Mouse (Mus musculus) lung, embryonic 16.5 days (tissue): ENCODE measurements around the gene Pitx2. TPM values are rescaled to one million over a fixed set of nuclear protein-coding genes. Genes with fewer than 3 reads are reported as not detected.

Experiments
- ATAC-seq: fragments of 200-750 bp; cut with Nextera tagmentation; 2 replicates; pipeline ENCODE4 v1.8.0; 2017; ENCODE audit warnings: low read depth, mild to moderate bottlenecking, moderate library complexity
- H3K27ac ChIP-seq: fragments of 300-500 bp; sonication (generic); 2 replicates; pipeline ENCODE4 v1.5.1; 2014; ENCODE audit warnings: mild to moderate bottlenecking, control low read depth, low read length
- H3K27me3 ChIP-seq: fragments of 300-500 bp; sonication (generic); 2 replicates; pipeline ENCODE4 v1.6.1; 2014; ENCODE audit warnings: low read depth, low read length, mixed read lengths; ENCODE audit not compliant: control insufficient read depth, insufficient read depth
- H3K36me3 ChIP-seq: fragments of 300-500 bp; sonication (generic); 2 replicates; pipeline ENCODE4 v1.6.1; 2014; ENCODE audit warnings: low read length; ENCODE audit not compliant: control insufficient read depth, insufficient read depth
- H3K4me1 ChIP-seq: fragments of 300-500 bp; sonication (generic); replicated peaks from 2 replicates; pipeline ENCODE4 v1.6.1; 2014; ENCODE audit warnings: low read length, mixed read lengths; ENCODE audit not compliant: control insufficient read depth, insufficient read depth
- H3K4me2 ChIP-seq: fragments of 300-500 bp; sonication (generic); 2 replicates; pipeline ENCODE4 v1.6.1; 2014; ENCODE audit warnings: low read depth, low read length, control low read depth
- H3K4me3 ChIP-seq: fragments of 300-500 bp; sonication (generic); 2 replicates; pipeline ENCODE4 v1.5.1; 2014; ENCODE audit warnings: mild to moderate bottlenecking, low read length, control low read depth
- H3K9ac ChIP-seq: fragments of 300-500 bp; sonication (generic); 2 replicates; pipeline ENCODE4 v1.6.1; 2014; ENCODE audit warnings: low read length, control low read depth
- H3K9me3 ChIP-seq: fragments of 300-500 bp; sonication (generic); 2 replicates; pipeline ENCODE4 v1.6.1; 2016; ENCODE audit warnings: low read length; ENCODE audit not compliant: control insufficient read depth
- WGBS: fragments of 180-500 bp; shearing (Covaris S2); extraction: QIAGEN DNeasy Blood & Tissue Kit; methylation state at CpG from one replicate; pipeline ENCODE4 v1.1.7; 2014; 5-methylcytosine and 5-hydroxymethylcytosine counted together
- polyA plus RNA-seq: library from polyadenylated mRNA; unstranded; fragments of >200 nt; fragmentation: Nextera tagmentation; extraction: Ambion mirVana; gene quantifications from 2 replicates; pipeline ENCODE4 v1.2.1, GENCODE M21; 2015

Pitx2 gene
- polyA plus RNA-seq, 1 experiment from 2014 or later: 7.0 TPM

GRCm38 (mm10) chr3:129171789-129172188, 27.9 kb upstream of the Pitx2 start:
- no peaks in the 10 kb centered on the region for H3K4me1 ChIP-seq
- no peak overlapping the region for H3K4me2 ChIP-seq
- H3K9me3 ChIP-seq: no peaks in the 10 kb centered on the region
- no peaks in the 10 kb centered on the region for H3K36me3 ChIP-seq
- WGBS: 97% methylated on average over 4 of the region's 4 CpGs
- no peak overlapping the region for H3K27ac ChIP-seq
- no peak overlapping the region for H3K9ac ChIP-seq
- ATAC-seq: no peak
- no peaks in the 10 kb centered on the region; the same call in 1 of the 2 replicates for H3K27me3 ChIP-seq
- H3K4me3 ChIP-seq: no peak overlapping the region

- Histone ChIP-seq H3K9me3 (no peaks in the 10 kb centered on the region), H3K9ac (no peak overlapping the region), H3K4me3 (no peak overlapping the region), H3K27ac (no peak overlapping the region), H3K36me3 (no peaks in the 10 kb centered on the region), H3K27me3 (peaks cover 67% of the 10 kb centered on the region), H3K4me2 (no peak overlapping the region), H3K4me1 (peaks cover 3% of the 10 kb centered on the region; the same call in 1 of the 2 replicates)
- ATAC-seq: no peak
- 8% methylated on average over 12 of the region's 12 CpGs for WGBS
Observed at GRCm38 (mm10) chr3:129194436-129194835, 5.2 kb upstream of the Pitx2 start.

GRCm38 (mm10) chr3:129195036-129195435, 4.6 kb upstream of the Pitx2 start:
- 6% methylated on average over 16 of the region's 16 CpGs for WGBS
- no peak for ATAC-seq
- no peak overlapping the region for H3K4me3 ChIP-seq

GRCm38 (mm10) chr3:129195816-129196549, 3.7 kb upstream of the Pitx2 start:
- Histone ChIP-seq H3K4me3 (no peak overlapping the region), H3K4me2 (no peak overlapping the region), H3K9ac (no peak overlapping the region), H3K4me1 (peaks cover 11% of the 10 kb centered on the region; the same call in 1 of the 2 replicates), H3K27me3 (peaks cover 77% of the 10 kb centered on the region), H3K36me3 (no peaks in the 10 kb centered on the region), H3K27ac (no peak overlapping the region), H3K9me3 (no peaks in the 10 kb centered on the region)
- whole genome bisulfite sequencing: 5% methylated on average over 12 of the region's 12 CpGs
- ATAC-seq: no peak

More at GRCm38 (mm10) chr3:129195036-129195435, 4.6 kb upstream of the Pitx2 start:
- peaks cover 73% of the 10 kb centered on the region for H3K27me3 ChIP-seq
- no peak overlapping the region for H3K27ac ChIP-seq
- no peaks in the 10 kb centered on the region for H3K9me3 ChIP-seq
- H3K4me1 ChIP-seq: peaks cover 9% of the 10 kb centered on the region; the same call in 1 of the 2 replicates
- no peak overlapping the region for H3K9ac ChIP-seq
- H3K36me3 ChIP-seq: no peaks in the 10 kb centered on the region
- H3K4me2 ChIP-seq: no peak overlapping the region

GRCm38 (mm10) chr3:129196550-129196919, 3.1 kb upstream of the Pitx2 start:
- no peak for ATAC-seq
- Histone ChIP-seq H3K9ac (no peak overlapping the region), H3K4me3 (no peak overlapping the region), H3K27ac (no peak overlapping the region), H3K27me3 (peaks cover 81% of the 10 kb centered on the region), H3K9me3 (no peaks in the 10 kb centered on the region), H3K4me2 (no peak overlapping the region), H3K4me1 (peaks cover 11% of the 10 kb centered on the region; the same call in 1 of the 2 replicates), H3K36me3 (no peaks in the 10 kb centered on the region)
- 4% methylated on average over 10 of the region's 10 CpGs for WGBS

- Histone ChIP-seq H3K27me3 (peaks cover 84% of the 10 kb centered on the region), H3K4me1 (peaks cover 11% of the 10 kb centered on the region; the same call in 1 of the 2 replicates), H3K4me3 (peak overlapping the region; percentile 7; the same call in 1 of the 2 replicates), H3K4me2 (no peak overlapping the region), H3K9me3 (no peaks in the 10 kb centered on the region), H3K9ac (no peak overlapping the region), H3K36me3 (no peaks in the 10 kb centered on the region), H3K27ac (no peak overlapping the region)
- ATAC-seq: no peak
- 2% methylated on average over 13 of the region's 13 CpGs for WGBS
Observed at GRCm38 (mm10) chr3:129197035-129197434, 2.6 kb upstream of the Pitx2 start.

- no peak for ATAC-seq
- 8% methylated on average over 16 of the region's 16 CpGs for WGBS
- Histone ChIP-seq H3K4me2 (no peak overlapping the region), H3K36me3 (no peaks in the 10 kb centered on the region), H3K9me3 (no peaks in the 10 kb centered on the region), H3K4me3 (no peak overlapping the region), H3K27ac (no peak overlapping the region), H3K4me1 (peaks cover 11% of the 10 kb centered on the region; the same call in 1 of the 2 replicates), H3K27me3 (peaks cover 85% of the 10 kb centered on the region), H3K9ac (no peak overlapping the region)
Observed at GRCm38 (mm10) chr3:129197786-129198626, 1.7 kb upstream of the Pitx2 start.

GRCm38 (mm10) chr3:129198627-129198903, 1.1 kb upstream of the Pitx2 start:
- Histone ChIP-seq H3K9me3 (no peaks in the 10 kb centered on the region), H3K4me1 (peaks cover 11% of the 10 kb centered on the region; the same call in 1 of the 2 replicates), H3K4me3 (no peak overlapping the region), H3K27me3 (peaks cover 86% of the 10 kb centered on the region), H3K4me2 (no peak overlapping the region), H3K9ac (no peak overlapping the region), H3K27ac (no peak overlapping the region), H3K36me3 (no peaks in the 10 kb centered on the region)
- no peak for ATAC-seq
- 9% methylated on average over 11 of the region's 11 CpGs for WGBS

GRCm38 (mm10) chr3:129199160-129199608, 494 bp upstream of the Pitx2 start:
- Histone ChIP-seq H3K27me3 (peaks cover 90% of the 10 kb centered on the region), H3K27ac (no peak overlapping the region), H3K4me1 (peaks cover 12% of the 10 kb centered on the region; the same call in 1 of the 2 replicates), H3K4me2 (peak overlapping the region; percentile 63), H3K9me3 (no peaks in the 10 kb centered on the region), H3K9ac (peak overlapping the region; percentile 41; the same call in 1 of the 2 replicates), H3K36me3 (no peaks in the 10 kb centered on the region), H3K4me3 (peak overlapping the region; percentile 46)
- ATAC-seq: no peak
- 1% methylated on average over 16 of the region's 16 CpGs for WGBS
